Mouse (Mus musculus): Measurements from ENCODE around the gene Mfsd6.

- TF ChIP-seq CTCF (IDR thresholded peaks at IDR 0.05; ENCODE audit: low read depth, low read length) (no peak), POLR2A (IDR thresholded peaks at IDR 0.05; ENCODE audit: extremely low read depth, insufficient read depth, low read length) (no peak)
These were observed 77.2 kb downstream of the Mfsd6 start for GRCm38 (mm10) chr1:52650066-52650465.

Measured in liver, adult 2 months (tissue).